Mouse (Mus musculus): ENCODE measurements around the gene Ralb. TPM values are rescaled to one million over a fixed set of nuclear protein-coding genes. Genes with fewer than 3 reads are reported as not detected.

Ralb gene
- polyA plus RNA-seq, 1 experiment from 2014 or later = 85.5 TPM

DNA sequence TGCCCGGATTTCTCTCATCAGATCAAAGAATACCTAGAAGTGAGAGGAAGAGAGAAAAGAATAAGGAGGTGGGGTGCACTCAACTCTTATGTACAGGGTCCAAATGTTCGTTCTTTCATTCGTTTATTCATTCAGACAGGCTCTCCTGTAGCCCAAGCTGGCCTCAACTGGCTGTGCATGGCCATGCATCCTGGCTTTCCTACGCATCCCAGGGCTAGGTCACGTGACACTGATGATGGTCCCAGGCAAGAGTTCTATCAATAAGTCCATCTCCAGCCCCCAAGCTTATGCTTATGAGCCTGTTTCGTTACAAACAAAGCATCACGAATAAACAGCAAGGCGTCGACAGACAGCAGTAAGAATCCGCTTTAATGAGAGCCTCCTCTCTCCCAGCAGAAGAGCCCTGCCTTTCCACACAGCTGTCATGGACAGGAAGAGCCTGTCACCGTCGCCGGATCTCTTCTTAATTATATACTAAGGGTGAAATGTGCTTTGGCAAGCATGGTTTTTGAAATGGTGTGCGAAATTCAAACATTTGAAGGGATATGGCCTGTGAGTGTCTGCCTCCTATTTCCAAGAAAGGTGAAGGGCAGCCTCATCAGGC is 32.7 kb downstream of the Ralb start:
- WGBS = 67% methylated on average over 14 of the region's 14 CpGs
- no peaks in the 10 kb centered on the region for H3K36me3 ChIP-seq (ENCODE audit: control insufficient read depth, insufficient read depth, low read length)
- no peak overlapping the region for H3K4me3 ChIP-seq (ENCODE audit: low read depth, low read length)
- H3K9ac ChIP-seq (ENCODE audit: low read length) = no peak overlapping the region
- no peaks in the 10 kb centered on the region for H3K4me1 ChIP-seq (ENCODE audit: control insufficient read depth, insufficient read depth, low read length)
- ATAC-seq (ENCODE audit: insufficient number of reproducible peaks, low FRiP score, low TSS enrichment, low read depth) (no peak), DNase-seq (ENCODE audit: low spot score) (no peak)
- H3K9me3 ChIP-seq (ENCODE audit: control insufficient read depth, low read length) = no peaks in the 10 kb centered on the region
- H3K27me3 ChIP-seq (ENCODE audit: control insufficient read depth, insufficient read depth, low read length) = no peaks in the 10 kb centered on the region
- no peak overlapping the region for H3K27ac ChIP-seq (replicated peaks; ENCODE audit: low read depth, low read length)
- no peak overlapping the region for H3K4me2 ChIP-seq (ENCODE audit: low read depth, severe bottlenecking)

DNA sequence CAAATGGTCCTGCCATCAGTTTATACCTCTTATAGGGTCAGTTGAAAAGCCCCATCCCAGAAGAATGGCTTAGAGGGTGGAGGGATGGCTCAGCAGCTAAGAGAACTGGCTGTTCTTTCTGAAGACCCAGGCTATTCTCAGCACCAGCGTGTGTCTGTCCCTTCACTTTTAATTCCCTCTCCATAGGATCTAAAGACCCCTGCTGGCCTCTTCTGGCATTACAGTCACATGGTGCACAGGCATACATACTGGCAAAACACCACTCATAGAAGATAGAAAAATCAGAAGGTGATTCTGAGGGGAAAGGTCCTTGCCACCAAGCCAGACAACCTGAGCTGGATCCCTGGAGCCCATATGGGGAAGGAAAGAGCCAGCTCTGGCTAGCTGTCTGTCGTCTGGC is 41.2 kb downstream of the Ralb start:
- Histone ChIP-seq H3K36me3 (ENCODE audit: control insufficient read depth, insufficient read depth, low read length) (no peaks in the 10 kb centered on the region), H3K9me3 (ENCODE audit: control insufficient read depth, low read length) (no peaks in the 10 kb centered on the region), H3K27me3 (ENCODE audit: control insufficient read depth, insufficient read depth, low read length) (no peaks in the 10 kb centered on the region), H3K9ac (ENCODE audit: low read length) (no peak overlapping the region), H3K4me1 (ENCODE audit: control insufficient read depth, insufficient read depth, low read length) (no peaks in the 10 kb centered on the region), H3K27ac (replicated peaks; ENCODE audit: low read depth, low read length) (no peak overlapping the region), H3K4me3 (ENCODE audit: low read depth, low read length) (no peak overlapping the region), H3K4me2 (ENCODE audit: low read depth, severe bottlenecking) (no peak overlapping the region)
- ATAC-seq (ENCODE audit: insufficient number of reproducible peaks, low FRiP score, low TSS enrichment, low read depth) (no peak), DNase-seq (ENCODE audit: low spot score) (peak; percentile 75)
- 46% methylated on average over 2 of the region's 2 CpGs for WGBS

DNA sequence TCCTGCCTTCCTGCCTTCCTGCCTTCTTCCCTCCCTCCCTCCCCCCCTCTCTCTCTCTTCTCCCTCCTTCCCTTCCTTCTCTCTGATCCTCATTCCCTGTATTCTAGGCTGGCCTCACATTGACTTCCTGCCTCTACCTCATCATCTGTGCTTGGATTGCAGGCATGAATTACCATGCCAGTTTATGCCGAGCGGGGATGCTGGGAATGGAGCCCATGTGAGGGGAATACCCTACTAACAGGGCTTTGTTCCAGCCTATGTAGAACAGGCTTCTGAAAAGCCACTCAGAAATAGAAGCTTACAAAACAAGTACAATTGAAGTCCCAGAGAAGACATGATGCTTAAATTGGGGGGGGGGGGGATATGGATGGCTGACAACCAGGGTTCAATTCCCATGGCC is 44.5 kb downstream of the Ralb start:
- no peak for DNase-seq (ENCODE audit: low spot score)
- Histone ChIP-seq H3K27ac (replicated peaks; ENCODE audit: low read depth, low read length) (no peak overlapping the region), H3K4me2 (ENCODE audit: low read depth, severe bottlenecking) (no peak overlapping the region), H3K9me3 (ENCODE audit: control insufficient read depth, low read length) (no peaks in the 10 kb centered on the region), H3K27me3 (ENCODE audit: control insufficient read depth, insufficient read depth, low read length) (no peaks in the 10 kb centered on the region), H3K4me1 (ENCODE audit: control insufficient read depth, insufficient read depth, low read length) (peaks cover 6% of the 10 kb centered on the region), H3K36me3 (ENCODE audit: control insufficient read depth, insufficient read depth, low read length) (no peaks in the 10 kb centered on the region), H3K9ac (ENCODE audit: low read length) (no peak overlapping the region), H3K4me3 (ENCODE audit: low read depth, low read length) (no peak overlapping the region)
- ATAC-seq (ENCODE audit: insufficient number of reproducible peaks, low FRiP score, low TSS enrichment, low read depth) = no peak
- 79% methylated on average over 2 of the region's 2 CpGs for WGBS

DNA sequence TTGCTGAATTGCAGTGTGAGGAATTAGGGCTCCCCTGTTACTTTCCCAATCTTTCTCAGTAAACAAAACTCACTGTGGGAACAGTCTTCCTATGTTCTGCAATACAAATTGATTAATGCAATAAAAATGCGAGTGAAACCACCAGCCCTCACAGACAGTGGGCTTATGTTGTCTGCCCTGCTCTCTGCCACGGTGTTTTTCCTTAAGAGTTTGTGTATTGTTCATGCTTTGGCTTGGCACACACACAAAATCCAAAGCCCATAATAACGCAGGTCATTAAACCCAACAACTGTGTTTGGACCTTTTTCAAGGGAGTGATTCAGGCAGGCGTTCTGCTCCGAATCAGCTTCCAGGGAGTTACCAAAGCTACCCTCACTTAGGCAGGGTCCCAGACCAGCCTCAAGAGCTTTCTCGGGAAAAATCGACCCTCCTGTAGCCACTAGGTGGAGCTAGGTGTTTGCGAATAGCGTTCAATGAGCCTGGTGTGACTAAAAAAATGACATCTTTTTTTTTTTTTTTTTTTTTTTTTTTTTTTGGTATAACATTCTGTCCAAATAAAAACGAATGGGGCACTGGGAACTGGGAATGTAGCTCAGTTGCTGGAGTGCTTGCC is 46.5 kb downstream of the Ralb start:
- Histone ChIP-seq H3K27ac (replicated peaks; ENCODE audit: low read depth, low read length) (no peak overlapping the region), H3K4me3 (ENCODE audit: low read depth, low read length) (no peak overlapping the region), H3K4me2 (ENCODE audit: low read depth, severe bottlenecking) (no peak overlapping the region), H3K27me3 (ENCODE audit: control insufficient read depth, insufficient read depth, low read length) (no peaks in the 10 kb centered on the region), H3K4me1 (ENCODE audit: control insufficient read depth, insufficient read depth, low read length) (peaks cover 6% of the 10 kb centered on the region), H3K9me3 (ENCODE audit: control insufficient read depth, low read length) (no peaks in the 10 kb centered on the region), H3K9ac (ENCODE audit: low read length) (no peak overlapping the region), H3K36me3 (ENCODE audit: control insufficient read depth, insufficient read depth, low read length) (no peaks in the 10 kb centered on the region)
- DNase-seq (ENCODE audit: low spot score) (peak; percentile 78), ATAC-seq (ENCODE audit: insufficient number of reproducible peaks, low FRiP score, low TSS enrichment, low read depth) (no peak)
- 15% methylated on average over 10 of the region's 10 CpGs for WGBS

DNA sequence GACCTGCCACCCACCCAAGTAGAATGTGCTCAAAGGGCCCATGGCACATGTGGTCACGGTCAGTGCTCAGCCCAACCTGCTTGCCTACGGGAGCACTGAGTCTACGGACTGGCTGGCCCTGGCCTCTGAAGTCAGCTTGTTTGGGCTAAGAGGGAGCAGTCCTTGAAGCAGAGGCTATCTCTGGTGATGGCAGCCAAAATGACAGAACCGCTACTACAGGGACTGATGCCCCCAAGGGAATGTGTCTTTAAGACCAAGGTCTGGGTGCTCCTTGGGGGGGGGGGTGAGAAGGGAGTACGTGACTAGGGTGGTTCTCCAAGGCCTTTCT is 47.1 kb downstream of the Ralb start:
- DNase-seq (ENCODE audit: low spot score) = no peak

DNA sequence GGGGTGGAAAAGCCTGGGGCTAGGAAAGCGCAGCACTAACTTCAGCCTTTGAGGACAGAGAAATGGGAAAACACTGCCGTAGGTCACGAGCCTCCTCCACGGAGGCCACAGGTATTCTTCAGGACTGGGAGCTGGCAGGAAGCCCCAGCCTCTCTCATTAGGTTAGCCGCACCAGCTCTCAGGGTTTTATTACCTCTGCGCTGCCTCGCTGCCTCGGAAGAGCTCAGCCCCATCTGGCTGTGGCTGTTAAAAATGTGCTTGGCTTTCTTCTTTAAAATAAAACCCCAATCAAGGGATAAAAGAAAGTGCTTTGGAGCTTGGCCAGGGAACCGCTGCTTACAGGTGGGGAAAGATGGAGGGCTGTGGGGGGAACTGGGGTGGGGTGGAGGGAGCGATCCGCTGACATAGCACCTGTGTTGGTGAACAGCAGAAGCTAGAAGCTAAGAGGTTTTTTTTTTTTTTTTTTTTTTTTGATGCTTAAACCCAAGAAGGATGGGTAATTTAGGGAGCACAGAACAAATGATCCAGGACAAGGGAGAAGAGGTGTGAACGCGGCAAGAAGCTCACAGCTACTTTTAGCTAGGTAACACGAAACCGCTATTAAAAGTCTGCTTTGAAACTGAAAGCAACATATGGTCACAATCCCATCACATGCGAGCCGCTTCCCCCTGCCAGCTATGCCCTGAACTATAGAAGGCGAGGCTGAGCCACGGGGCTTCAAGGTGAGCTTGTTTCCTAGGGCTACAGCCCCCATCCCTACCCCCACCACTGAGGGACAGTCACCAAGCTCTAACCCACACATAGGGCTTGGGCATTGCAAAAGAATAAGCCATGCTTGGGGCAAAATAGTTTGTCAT is 47.7 kb downstream of the Ralb start:
- H3K4me3 ChIP-seq (ENCODE audit: low read depth, low read length) = 0 out of 2 replicates have a peak overlapping the region, but pooled peaks have one; percentile 8
- H3K9ac ChIP-seq (ENCODE audit: low read length) = no peak overlapping the region
- DNase-seq (ENCODE audit: low spot score) = peak; percentile 64
- no peaks in the 10 kb centered on the region for H3K36me3 ChIP-seq (ENCODE audit: control insufficient read depth, insufficient read depth, low read length)
- WGBS = 7% methylated on average over 19 of the region's 19 CpGs
- peak overlapping the region; percentile 44 for H3K4me2 ChIP-seq (ENCODE audit: low read depth, severe bottlenecking)
- H3K9me3 ChIP-seq (ENCODE audit: control insufficient read depth, low read length) = no peaks in the 10 kb centered on the region
- H3K27ac ChIP-seq (replicated peaks; ENCODE audit: low read depth, low read length) = 0 out of 2 replicates have a peak overlapping the region, but pooled peaks have one; percentile 36
- H3K27me3 ChIP-seq (ENCODE audit: control insufficient read depth, insufficient read depth, low read length) = no peaks in the 10 kb centered on the region
- ATAC-seq (ENCODE audit: insufficient number of reproducible peaks, low FRiP score, low TSS enrichment, low read depth) = peak; percentile 46; the same call in 1 of the 2 replicates
- peaks cover 6% of the 10 kb centered on the region for H3K4me1 ChIP-seq (ENCODE audit: control insufficient read depth, insufficient read depth, low read length)

More for the DNA sequence above, 47.1 kb downstream of the Ralb start:
- H3K4me2 ChIP-seq (ENCODE audit: low read depth, severe bottlenecking) = peak overlapping the region; percentile 44
- peak; percentile 52; the same call in 1 of the 2 replicates for ATAC-seq (ENCODE audit: insufficient number of reproducible peaks, low FRiP score, low TSS enrichment, low read depth)
- no peaks in the 10 kb centered on the region for H3K27me3 ChIP-seq (ENCODE audit: control insufficient read depth, insufficient read depth, low read length)
- H3K4me3 ChIP-seq (ENCODE audit: low read depth, low read length) = no peak overlapping the region
- WGBS = 12% methylated on average over 5 of the region's 5 CpGs
- H3K9ac ChIP-seq (ENCODE audit: low read length) = no peak overlapping the region
- H3K27ac ChIP-seq (replicated peaks; ENCODE audit: low read depth, low read length) = no peak overlapping the region
- no peaks in the 10 kb centered on the region for H3K9me3 ChIP-seq (ENCODE audit: control insufficient read depth, low read length)
- H3K36me3 ChIP-seq (ENCODE audit: control insufficient read depth, insufficient read depth, low read length) = no peaks in the 10 kb centered on the region
- peaks cover 6% of the 10 kb centered on the region for H3K4me1 ChIP-seq (ENCODE audit: control insufficient read depth, insufficient read depth, low read length)

DNA sequence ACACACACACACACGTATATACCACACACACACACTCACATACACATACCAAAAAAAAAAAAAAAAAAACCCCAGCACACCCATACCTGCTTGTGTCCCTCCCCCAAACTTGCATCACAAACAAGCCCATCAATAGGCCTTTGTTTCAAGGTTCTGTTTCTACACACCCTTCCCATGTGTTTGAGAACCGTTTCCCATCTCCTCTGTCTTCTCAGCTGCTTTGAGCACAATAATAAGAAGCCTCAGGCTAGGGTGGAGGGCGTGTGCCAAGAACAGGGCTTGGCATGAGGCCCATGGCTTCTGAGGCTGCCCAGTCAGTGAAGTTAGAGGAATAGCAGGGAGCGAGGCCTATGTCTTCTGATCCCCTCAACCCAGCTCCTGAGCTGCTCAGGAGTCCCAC is 50.9 kb downstream of the Ralb start:
- H3K27ac ChIP-seq (replicated peaks; ENCODE audit: low read depth, low read length) = no peak overlapping the region
- no peak for ATAC-seq (ENCODE audit: insufficient number of reproducible peaks, low FRiP score, low TSS enrichment, low read depth)

DNA sequence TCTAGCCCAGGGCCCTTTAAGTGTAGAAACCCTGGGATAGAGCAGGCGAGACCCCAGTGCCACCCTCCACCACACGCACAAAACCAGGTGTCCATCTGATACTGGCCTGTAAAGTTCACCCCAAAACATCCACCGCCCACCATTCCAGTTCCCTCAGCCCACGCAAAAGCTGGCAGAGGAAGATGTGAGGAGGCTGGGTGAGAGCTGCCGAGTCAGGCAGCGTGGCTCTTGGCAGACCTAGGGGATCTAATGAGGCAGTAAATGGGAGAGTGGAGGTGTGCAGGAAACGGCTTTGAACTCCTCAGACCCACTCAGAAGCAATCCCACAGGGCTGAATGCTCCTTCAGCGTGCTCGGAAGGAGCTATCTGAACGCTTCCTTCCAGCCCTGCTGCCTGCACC is 53.2 kb downstream of the Ralb start:
- H3K4me3 ChIP-seq (ENCODE audit: low read depth, low read length) = no peak overlapping the region
- 56% methylated on average over 10 of the region's 10 CpGs for WGBS
- H3K9ac ChIP-seq (ENCODE audit: low read length) = no peak overlapping the region
- H3K27me3 ChIP-seq (ENCODE audit: control insufficient read depth, insufficient read depth, low read length) = no peaks in the 10 kb centered on the region
- H3K36me3 ChIP-seq (ENCODE audit: control insufficient read depth, insufficient read depth, low read length) = no peaks in the 10 kb centered on the region
- no peak overlapping the region for H3K27ac ChIP-seq (replicated peaks; ENCODE audit: low read depth, low read length)
- H3K4me1 ChIP-seq (ENCODE audit: control insufficient read depth, insufficient read depth, low read length) = peaks cover 2% of the 10 kb centered on the region; the same call in 1 of the 2 replicates
- ATAC-seq (ENCODE audit: insufficient number of reproducible peaks, low FRiP score, low TSS enrichment, low read depth) (no peak), DNase-seq (ENCODE audit: low spot score) (no peak)
- H3K9me3 ChIP-seq (ENCODE audit: control insufficient read depth, low read length) = no peaks in the 10 kb centered on the region
- no peak overlapping the region for H3K4me2 ChIP-seq (ENCODE audit: low read depth, severe bottlenecking)

More for the DNA sequence above, 50.9 kb downstream of the Ralb start:
- H3K4me1 ChIP-seq (ENCODE audit: control insufficient read depth, insufficient read depth, low read length) = peaks cover 8% of the 10 kb centered on the region
- WGBS = 73% methylated on average over 3 of the region's 4 CpGs
- no peak for DNase-seq (ENCODE audit: low spot score)
- no peak overlapping the region for H3K4me3 ChIP-seq (ENCODE audit: low read depth, low read length)
- no peaks in the 10 kb centered on the region for H3K9me3 ChIP-seq (ENCODE audit: control insufficient read depth, low read length)
- no peaks in the 10 kb centered on the region for H3K27me3 ChIP-seq (ENCODE audit: control insufficient read depth, insufficient read depth, low read length)
- H3K36me3 ChIP-seq (ENCODE audit: control insufficient read depth, insufficient read depth, low read length) = no peaks in the 10 kb centered on the region
- H3K4me2 ChIP-seq (ENCODE audit: low read depth, severe bottlenecking) = no peak overlapping the region
- no peak overlapping the region for H3K9ac ChIP-seq (ENCODE audit: low read length)

Data from limb, embryonic 11.5 days (tissue).